In genomic region chr3:93572058-93572791, GRCm38 (mm10) we compare ENCODE assay signal across 17 mouse cellular contexts. TPM values are rescaled to one million over a fixed set of nuclear protein-coding genes. Genes with fewer than 3 reads are reported as not detected.
DNase-seq lines count a peak whose midpoint lies in the region; TF ChIP-seq lines count a peak whose summit lies in the region.
"Had no signal": no experiment of that assay in that cellular context is flagged by ENCODE, and none has a peak within 500 bp of the region (broad histone marks: within the 10 kb centered on the region; RNA-seq: fewer than 3 reads in every experiment).

No protein-coding gene starts in this region.

- TF ChIP-seq CTCF in C2C12 (IDR thresholded peaks at IDR 0.05; ENCODE audit: control insufficient read depth, insufficient read depth, insufficient read length) = no peak

- H3K4me3 ChIP-seq in C2C12 (ENCODE audit: insufficient read depth, poor library complexity, severe bottlenecking) = no peak overlapping the region
- no peak overlapping the region for H3K4me3 ChIP-seq in macrophage (ENCODE audit: inconsistent target)
- H3K4me3 ChIP-seq: forebrain, embryonic 12.5 days; heart, adult 2 months; hindbrain, embryonic 13.5 days; limb, embryonic 12.5 days; midbrain, embryonic 12.5 days had no signal

- intact Hi-C loops in left cerebral cortex, postnatal 14 days (cut with DNase I) = no loop called here

- peak; percentile 95 for DNase-seq in 3T3-L1 (ENCODE audit: low read depth, low spot score)
- DNase-seq in adrenal gland, postnatal 10 days = peak; percentile 30
- no peak for DNase-seq in cerebellum, postnatal 36 days
- no peak for DNase-seq in left cerebral cortex, postnatal 14 days (ENCODE audit: low spot score in 2 of 2)
- DNase-seq in right cerebral cortex, postnatal 36 days (ENCODE audit: low spot score in 2 of 2) = no peak
- DNase-seq: cerebellum, adult 18-20 months; heart, adult 2 months; kidney, adult 18-20 months; kidney, postnatal 25 days; retina, postnatal 1 day; thymus, postnatal 4 days had no signal

- no peaks in the 10 kb centered on the region for H3K27me3 ChIP-seq in C2C12 (ENCODE audit: control insufficient read depth, insufficient read depth, insufficient read length)
- H3K27me3 ChIP-seq: forebrain, embryonic 12.5 days; hindbrain, embryonic 13.5 days; limb, embryonic 12.5 days; midbrain, embryonic 12.5 days had no signal

- H3K27ac ChIP-seq in macrophage = peak overlapping the region; percentile 13; the same call in 1 of the 2 replicates
- H3K27ac ChIP-seq: forebrain, embryonic 12.5 days; heart, adult 2 months; hindbrain, embryonic 13.5 days; limb, embryonic 12.5 days; midbrain, embryonic 12.5 days had no signal

- H3K36me3 ChIP-seq in C2C12 (ENCODE audit: control insufficient read depth, insufficient read depth) (no peaks in the 10 kb centered on the region), macrophage (ENCODE audit: inconsistent target) (no peaks in the 10 kb centered on the region)
- H3K36me3 ChIP-seq: forebrain, embryonic 12.5 days; hindbrain, embryonic 13.5 days; limb, embryonic 12.5 days; midbrain, embryonic 12.5 days had no signal

- H3ac ChIP-seq in C2C12 (ENCODE audit: control insufficient read depth, insufficient read length, low read depth) = no peak overlapping the region

- no peaks in the 10 kb centered on the region for H3K79me3 ChIP-seq in C2C12 (ENCODE audit: low read depth)

- H3K79me2 ChIP-seq in C2C12 (ENCODE audit: control insufficient read depth, insufficient read depth) = no peaks in the 10 kb centered on the region
- no peaks in the 10 kb centered on the region for H3K79me2 ChIP-seq in macrophage (ENCODE audit: inconsistent target)

- 48% methylated on average over 4 of the region's 5 CpGs for WGBS in macrophage (ENCODE audit: missing documents)

TF ChIP-seq in C2C12, 6 proteins besides CTCF, POLR2A, EP300 and RAD21:
- TF ChIP-seq FOSL1 (IDR thresholded peaks at IDR 0.05; ENCODE audit: insufficient read depth, low read length, poor library complexity, severe bottlenecking) (peak; percentile 87), CEBPB (IDR thresholded peaks at IDR 0.05; ENCODE audit: low read depth) (no peak), MYOD1 (IDR thresholded peaks at IDR 0.05; ENCODE audit: control insufficient read depth, insufficient read length, low read depth) (peak; percentile 5), MYOG (IDR thresholded peaks at IDR 0.05; ENCODE audit: control insufficient read depth, extremely low read depth, insufficient read length) (no peak), USF1 (IDR thresholded peaks at IDR 0.05; ENCODE audit: low read depth) (peak; percentile 84), MAX (IDR thresholded peaks at IDR 0.05) (peak; percentile 96)

RNA-seq across cellular contexts. Expression of gene S100a10, which starts 17.3 kb away (rescaled TPM):
- polyA plus RNA-seq in C2C12 (2012; fragmentation: generic; extraction: Trizol) = 1,750 TPM
- 100 to 1,000 TPM; 204 to 207 TPM for total RNA-seq in adrenal gland, postnatal 10 days (2021)
- total RNA-seq in macrophage (2018; cell fraction: chromatin; rRNA removed) = 100 to 1,000 TPM in 5 of 26 experiments, 10 to 100 TPM in 17, 1 to 10 TPM in 4; 7.1 to 350 (median 34.6) TPM
- 100 to 1,000 TPM; 121 to 615 (median 284) TPM for total RNA-seq in macrophage (2018; cell fraction: cytosol; rRNA removed)
- 100 to 1,000 TPM in 9 of 26 experiments, 10 to 100 TPM in 17; 22.9 to 214 (median 67.5) TPM for total RNA-seq in macrophage (2018; cell fraction: nucleus; rRNA removed)
- polyA plus RNA-seq in macrophage (2018) = 266 to 423 TPM (median 285 TPM) in 3 replicates
- 10 to 100 TPM; 35.8 to 37.2 TPM for total RNA-seq in left cerebral cortex, postnatal 14 days (2021)

RNA-seq across cellular contexts. Expression of gene S100a11, which starts 51.9 kb away (rescaled TPM):
- polyA plus RNA-seq in C2C12 (2012; fragmentation: generic; extraction: Trizol) (3,212 TPM), macrophage (2018) (323 to 542 TPM (median 466 TPM) in 3 replicates)
- total RNA-seq in adrenal gland, postnatal 10 days (2021) = 100 to 1,000 TPM; 210 to 249 TPM
- total RNA-seq in macrophage (2018; cell fraction: chromatin; rRNA removed) = 100 to 1,000 TPM in 1 of 26 experiments, 10 to 100 TPM in 5, 1 to 10 TPM in 17, not detected in 3; 2.8 to 159 (median 6.8) TPM
- 100 to 1,000 TPM; 141 to 362 (median 244) TPM for total RNA-seq in macrophage (2018; cell fraction: cytosol; rRNA removed)
- 10 to 100 TPM in 25 of 26 experiments, 1 to 10 TPM in 1; 9.4 to 57.5 (median 30.7) TPM for total RNA-seq in macrophage (2018; cell fraction: nucleus; rRNA removed)
- total RNA-seq in left cerebral cortex, postnatal 14 days (2021) = 10 to 100 TPM; 16.7 to 17.7 TPM

Comparison
In these comparisons a context has a peak if more than half of its experiments do, and no peak if none do; other contexts are left out.
1. DNase-seq: peak in 3T3-L1 (single experiment) and adrenal gland, postnatal 10 days (single experiment); none in cerebellum, postnatal 36 days (0 of 2), left cerebral cortex, postnatal 14 days (0 of 2) and right cerebral cortex, postnatal 36 days (0 of 2).
2. RNA of gene S100a10, which starts 17.3 kb away (total RNA-seq): 204 to 207 TPM in adrenal gland, postnatal 10 days; 35.8 to 37.2 TPM in left cerebral cortex, postnatal 14 days; every median in the first group is over 4 times any median in the second.
3. RNA of gene S100a11, which starts 51.9 kb away (total RNA-seq): 210 to 249 TPM in adrenal gland, postnatal 10 days; 16.7 to 17.7 TPM in left cerebral cortex, postnatal 14 days; every median in the first group is over 10 times any median in the second.